Mouse (Mus musculus): ENCODE data around the gene Ttc28. TPM values are rescaled to one million over a fixed set of nuclear protein-coding genes. Genes with fewer than 3 reads are reported as not detected.

Ttc28 gene
- polyA plus RNA-seq, 1 experiment from 2014 or later = 2.9 TPM

GRCm38 (mm10) chr5:111113183-111113582 lies 233.6 kb downstream of the Ttc28 start:
- Histone ChIP-seq H3K27ac (ENCODE audit: low read depth, low read length) (peak overlapping the region; percentile 80), H3K9ac (ENCODE audit: low read depth, low read length) (no peak overlapping the region; the same call in 1 of the 2 replicates), H3K4me2 (replicated peaks; ENCODE audit: low read depth) (no peak overlapping the region), H3K36me3 (ENCODE audit: control insufficient read depth, insufficient read depth) (no peaks in the 10 kb centered on the region), H3K4me1 (replicated peaks; ENCODE audit: control insufficient read depth, insufficient read depth, low read length) (peaks cover 2% of the 10 kb centered on the region; the same call in 1 of the 2 replicates), H3K4me3 (ENCODE audit: low read depth, low read length) (no peak overlapping the region), H3K9me3 (ENCODE audit: control insufficient read depth) (no peaks in the 10 kb centered on the region), H3K27me3 (replicated peaks; ENCODE audit: control insufficient read depth, insufficient read depth, low read length) (no peaks in the 10 kb centered on the region)
- 34% methylated on average over 7 of the region's 7 CpGs for WGBS
- TF ChIP-seq CTCF (IDR thresholded peaks at IDR 0.05; ENCODE audit: low read depth) = no peak
- ATAC-seq = peak; percentile 24; the same call in 1 of the 2 replicates

GRCm38 (mm10) chr5:111113694-111114375 lies 234.2 kb downstream of the Ttc28 start:
- H3K4me3 ChIP-seq (ENCODE audit: low read depth, low read length) = no peak overlapping the region
- H3K9me3 ChIP-seq (ENCODE audit: control insufficient read depth) = no peaks in the 10 kb centered on the region
- peak; percentile 95 for ATAC-seq
- peaks cover 2% of the 10 kb centered on the region; the same call in 1 of the 2 replicates for H3K4me1 ChIP-seq (replicated peaks; ENCODE audit: control insufficient read depth, insufficient read depth, low read length)
- no peaks in the 10 kb centered on the region for H3K27me3 ChIP-seq (replicated peaks; ENCODE audit: control insufficient read depth, insufficient read depth, low read length)
- WGBS = 39% methylated on average over 8 of the region's 8 CpGs
- no peaks in the 10 kb centered on the region for H3K36me3 ChIP-seq (ENCODE audit: control insufficient read depth, insufficient read depth)
- no peak overlapping the region for H3K4me2 ChIP-seq (replicated peaks; ENCODE audit: low read depth)
- H3K27ac ChIP-seq (ENCODE audit: low read depth, low read length) = peak overlapping the region; percentile 80; the same call in 1 of the 2 replicates
- no peak overlapping the region for H3K9ac ChIP-seq (ENCODE audit: low read depth, low read length)
- no peak for TF ChIP-seq CTCF (IDR thresholded peaks at IDR 0.05; ENCODE audit: low read depth)

GRCm38 (mm10) chr5:111114597-111114996 lies 235.0 kb downstream of the Ttc28 start:
- H3K27ac ChIP-seq (ENCODE audit: low read depth, low read length) = no peak overlapping the region
- no peaks in the 10 kb centered on the region for H3K36me3 ChIP-seq (ENCODE audit: control insufficient read depth, insufficient read depth)
- no peak for ATAC-seq
- no peak overlapping the region for H3K4me3 ChIP-seq (ENCODE audit: low read depth, low read length)
- no peaks in the 10 kb centered on the region for H3K27me3 ChIP-seq (replicated peaks; ENCODE audit: control insufficient read depth, insufficient read depth, low read length)
- peaks cover 2% of the 10 kb centered on the region; the same call in 1 of the 2 replicates for H3K4me1 ChIP-seq (replicated peaks; ENCODE audit: control insufficient read depth, insufficient read depth, low read length)
- H3K9ac ChIP-seq (ENCODE audit: low read depth, low read length) = no peak overlapping the region
- 70% methylated on average over 10 of the region's 10 CpGs for WGBS
- no peak for TF ChIP-seq CTCF (IDR thresholded peaks at IDR 0.05; ENCODE audit: low read depth)
- H3K9me3 ChIP-seq (ENCODE audit: control insufficient read depth) = no peaks in the 10 kb centered on the region
- no peak overlapping the region for H3K4me2 ChIP-seq (replicated peaks; ENCODE audit: low read depth)

GRCm38 (mm10) chr5:111115519-111116350 lies 236.1 kb downstream of the Ttc28 start:
- Histone ChIP-seq H3K27me3 (replicated peaks; ENCODE audit: control insufficient read depth, insufficient read depth, low read length) (no peaks in the 10 kb centered on the region), H3K27ac (ENCODE audit: low read depth, low read length) (no peak overlapping the region), H3K4me3 (ENCODE audit: low read depth, low read length) (no peak overlapping the region), H3K4me2 (replicated peaks; ENCODE audit: low read depth) (no peak overlapping the region), H3K4me1 (replicated peaks; ENCODE audit: control insufficient read depth, insufficient read depth, low read length) (peaks cover 2% of the 10 kb centered on the region; the same call in 1 of the 2 replicates), H3K9me3 (ENCODE audit: control insufficient read depth) (no peaks in the 10 kb centered on the region), H3K9ac (ENCODE audit: low read depth, low read length) (no peak overlapping the region), H3K36me3 (ENCODE audit: control insufficient read depth, insufficient read depth) (no peaks in the 10 kb centered on the region)
- 69% methylated on average over 15 of the region's 15 CpGs for WGBS
- TF ChIP-seq CTCF (IDR thresholded peaks at IDR 0.05; ENCODE audit: low read depth) = no peak
- no peak for ATAC-seq

GRCm38 (mm10) chr5:111119805-111120204 lies 240.2 kb downstream of the Ttc28 start:
- no peaks in the 10 kb centered on the region for H3K27me3 ChIP-seq (replicated peaks; ENCODE audit: control insufficient read depth, insufficient read depth, low read length)
- no peak overlapping the region for H3K4me2 ChIP-seq (replicated peaks; ENCODE audit: low read depth)
- no peaks in the 10 kb centered on the region for H3K36me3 ChIP-seq (ENCODE audit: control insufficient read depth, insufficient read depth)
- ATAC-seq = no peak
- no peaks in the 10 kb centered on the region for H3K9me3 ChIP-seq (ENCODE audit: control insufficient read depth)
- 0 out of 2 replicates have a peak, but pooled peaks cover 4% of the 10 kb centered on the region for H3K4me1 ChIP-seq (replicated peaks; ENCODE audit: control insufficient read depth, insufficient read depth, low read length)
- TF ChIP-seq CTCF (IDR thresholded peaks at IDR 0.05; ENCODE audit: low read depth) = no peak
- no peak overlapping the region for H3K27ac ChIP-seq (ENCODE audit: low read depth, low read length)
- no peak overlapping the region for H3K9ac ChIP-seq (ENCODE audit: low read depth, low read length)
- 78% methylated on average over 3 of the region's 3 CpGs for WGBS
- no peak overlapping the region for H3K4me3 ChIP-seq (ENCODE audit: low read depth, low read length)

GRCm38 (mm10) chr5:111120298-111120697 lies 240.7 kb downstream of the Ttc28 start:
- Histone ChIP-seq H3K9me3 (ENCODE audit: control insufficient read depth) (no peaks in the 10 kb centered on the region), H3K36me3 (ENCODE audit: control insufficient read depth, insufficient read depth) (no peaks in the 10 kb centered on the region), H3K27ac (ENCODE audit: low read depth, low read length) (no peak overlapping the region), H3K4me1 (replicated peaks; ENCODE audit: control insufficient read depth, insufficient read depth, low read length) (0 out of 2 replicates have a peak, but pooled peaks cover 4% of the 10 kb centered on the region), H3K4me2 (replicated peaks; ENCODE audit: low read depth) (no peak overlapping the region), H3K9ac (ENCODE audit: low read depth, low read length) (no peak overlapping the region), H3K4me3 (ENCODE audit: low read depth, low read length) (no peak overlapping the region), H3K27me3 (replicated peaks; ENCODE audit: control insufficient read depth, insufficient read depth, low read length) (no peaks in the 10 kb centered on the region)
- WGBS = 69% methylated on average over 7 of the region's 7 CpGs
- no peak for TF ChIP-seq CTCF (IDR thresholded peaks at IDR 0.05; ENCODE audit: low read depth)
- ATAC-seq = no peak

All from intestine, postnatal 0 days (tissue).